Mouse (Mus musculus): ENCODE measurements around the gene Cntn1. TPM values are rescaled to one million over a fixed set of nuclear protein-coding genes. Genes with fewer than 3 reads are reported as not detected.

Gene Cntn1
- polyA plus RNA-seq, 1 experiment from 2014 or later: 0.75 TPM

DNA sequence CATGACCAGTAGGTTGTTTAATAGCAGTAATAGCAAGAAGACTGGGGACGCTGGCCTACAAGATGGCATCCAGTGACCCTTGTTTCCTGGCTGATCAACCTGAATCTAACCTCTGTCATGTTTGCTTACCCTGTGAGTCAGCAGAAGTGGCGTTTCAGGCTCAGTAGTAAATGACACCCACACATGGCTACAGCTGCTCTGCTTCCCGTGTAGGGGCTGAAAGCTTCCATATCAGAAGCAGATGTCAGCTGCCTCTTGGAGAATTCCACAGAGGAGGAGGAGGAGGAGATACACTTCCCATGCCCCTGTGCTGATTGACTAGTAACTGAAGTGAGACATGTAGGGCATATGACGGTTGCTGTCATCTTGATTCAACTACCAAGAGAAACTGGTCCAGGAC lies 225.9 kb downstream of the Cntn1 start:
- ATAC-seq (ENCODE audit: low read depth): no peak
- Histone ChIP-seq H3K36me3 (ENCODE audit: control insufficient read depth, insufficient read depth, low read length) (no peaks in the 10 kb centered on the region), H3K27me3 (ENCODE audit: control insufficient read depth, insufficient read depth, low read depth, low read length) (no peaks in the 10 kb centered on the region), H3K4me1 (replicated peaks; ENCODE audit: control insufficient read depth, insufficient read depth, low read length) (no peaks in the 10 kb centered on the region), H3K9me3 (ENCODE audit: control insufficient read depth, low read length) (no peaks in the 10 kb centered on the region), H3K27ac (ENCODE audit: low read length) (no peak overlapping the region), H3K9ac (ENCODE audit: low read length) (no peak overlapping the region), H3K4me3 (ENCODE audit: low read length) (no peak overlapping the region), H3K4me2 (ENCODE audit: low read depth, low read length) (no peak overlapping the region)
- WGBS: 36% methylated on average over 4 of the region's 4 CpGs

DNA sequence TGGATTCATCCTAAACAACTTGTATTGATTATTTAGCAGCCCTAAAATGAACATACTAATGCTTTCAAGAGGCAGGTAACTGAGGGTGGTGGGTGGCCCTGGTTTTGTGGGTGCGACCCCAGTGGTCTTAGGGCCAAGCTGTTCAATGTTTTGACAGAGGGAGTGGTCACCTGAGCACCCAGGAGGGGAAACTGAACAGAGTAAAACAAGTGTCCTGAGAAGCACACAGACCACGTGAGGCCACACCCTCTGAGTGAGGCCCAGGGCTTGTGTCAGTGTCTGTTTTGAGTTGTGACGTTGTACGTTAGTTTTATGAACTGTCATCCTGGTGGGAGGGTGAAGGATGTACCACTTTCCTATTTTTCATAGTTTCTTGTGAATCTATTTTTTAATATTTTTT lies 227.0 kb downstream of the Cntn1 start:
- Histone ChIP-seq H3K4me3 (ENCODE audit: low read length) (no peak overlapping the region), H3K4me2 (ENCODE audit: low read depth, low read length) (no peak overlapping the region), H3K9me3 (ENCODE audit: control insufficient read depth, low read length) (no peaks in the 10 kb centered on the region), H3K27ac (ENCODE audit: low read length) (no peak overlapping the region), H3K9ac (ENCODE audit: low read length) (no peak overlapping the region), H3K27me3 (ENCODE audit: control insufficient read depth, insufficient read depth, low read depth, low read length) (no peaks in the 10 kb centered on the region), H3K4me1 (replicated peaks; ENCODE audit: control insufficient read depth, insufficient read depth, low read length) (no peaks in the 10 kb centered on the region), H3K36me3 (ENCODE audit: control insufficient read depth, insufficient read depth, low read length) (no peaks in the 10 kb centered on the region)
- no peak for ATAC-seq (ENCODE audit: low read depth)
- 67% methylated on average over 4 of the region's 4 CpGs for WGBS

DNA sequence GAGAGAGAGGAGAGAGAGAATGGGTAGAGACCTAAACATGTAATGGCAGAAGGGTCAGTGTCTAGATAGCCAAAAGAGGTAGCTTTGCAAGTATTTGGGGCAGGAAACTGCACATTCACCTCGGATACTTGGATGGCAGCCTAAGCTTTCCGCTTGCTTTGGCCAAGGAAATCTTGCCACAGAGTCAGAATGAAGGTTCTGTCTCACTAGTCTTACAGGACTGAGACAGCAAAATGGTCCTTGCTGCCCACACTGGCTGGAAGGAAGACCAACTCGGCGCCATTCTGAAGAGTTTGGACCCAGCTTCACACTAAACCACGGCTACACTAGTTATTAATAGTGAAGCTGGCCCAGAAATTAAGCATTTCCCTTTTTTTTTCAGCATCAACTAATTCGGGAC lies 230.0 kb downstream of the Cntn1 start:
- Histone ChIP-seq H3K4me1 (replicated peaks; ENCODE audit: control insufficient read depth, insufficient read depth, low read length) (no peaks in the 10 kb centered on the region), H3K4me2 (ENCODE audit: low read depth, low read length) (no peak overlapping the region), H3K9me3 (ENCODE audit: control insufficient read depth, low read length) (no peaks in the 10 kb centered on the region), H3K4me3 (ENCODE audit: low read length) (no peak overlapping the region), H3K27ac (ENCODE audit: low read length) (no peak overlapping the region), H3K27me3 (ENCODE audit: control insufficient read depth, insufficient read depth, low read depth, low read length) (no peaks in the 10 kb centered on the region), H3K9ac (ENCODE audit: low read length) (no peak overlapping the region), H3K36me3 (ENCODE audit: control insufficient read depth, insufficient read depth, low read length) (no peaks in the 10 kb centered on the region)
- 77% methylated on average over 6 of the region's 6 CpGs for WGBS
- no peak for ATAC-seq (ENCODE audit: low read depth)

DNA sequence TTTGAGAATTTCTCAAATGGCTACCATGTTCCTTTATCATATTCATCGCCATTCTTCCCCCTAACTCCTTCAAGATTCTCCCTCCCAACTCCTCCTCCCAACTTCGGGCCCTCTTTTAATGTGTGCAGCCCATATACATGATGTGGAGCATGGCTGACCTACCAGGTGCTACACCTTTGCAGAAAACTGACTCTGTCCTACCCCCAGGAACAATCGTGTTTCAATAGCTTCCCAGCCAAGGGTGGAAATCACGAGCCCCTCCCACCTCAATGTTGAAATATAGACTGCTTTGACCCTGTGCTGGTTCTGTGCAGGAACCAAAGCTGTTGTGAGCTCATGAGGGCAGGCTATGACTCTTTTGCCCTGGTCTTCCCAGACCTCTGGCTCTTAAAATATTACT lies 236.7 kb downstream of the Cntn1 start:
- Histone ChIP-seq H3K36me3 (ENCODE audit: control insufficient read depth, insufficient read depth, low read length) (no peaks in the 10 kb centered on the region), H3K4me1 (replicated peaks; ENCODE audit: control insufficient read depth, insufficient read depth, low read length) (no peaks in the 10 kb centered on the region), H3K4me2 (ENCODE audit: low read depth, low read length) (no peak overlapping the region), H3K9ac (ENCODE audit: low read length) (no peak overlapping the region), H3K4me3 (ENCODE audit: low read length) (no peak overlapping the region), H3K27ac (ENCODE audit: low read length) (no peak overlapping the region), H3K9me3 (ENCODE audit: control insufficient read depth, low read length) (no peaks in the 10 kb centered on the region), H3K27me3 (ENCODE audit: control insufficient read depth, insufficient read depth, low read depth, low read length) (no peaks in the 10 kb centered on the region)
- no peak for ATAC-seq (ENCODE audit: low read depth)
- WGBS: 83% methylated on average over 4 of the region's 4 CpGs

DNA sequence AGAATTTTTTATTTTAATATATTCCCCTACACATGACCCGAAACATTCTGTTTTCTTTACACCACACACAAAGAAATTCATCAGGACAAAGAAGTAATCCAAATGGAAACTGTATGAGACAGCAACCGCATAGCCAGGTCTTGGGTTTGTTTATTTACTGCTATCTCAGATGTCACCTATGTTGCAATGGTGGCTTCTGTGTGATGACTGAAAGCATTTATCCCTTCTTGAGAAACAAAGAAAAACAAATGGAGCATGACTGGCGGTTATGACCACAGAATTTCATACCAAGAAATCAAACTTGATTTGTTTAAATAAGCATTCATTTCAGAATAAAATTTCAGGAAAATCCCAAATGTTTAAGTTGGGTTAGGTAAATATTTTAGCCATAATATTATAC lies 245.5 kb downstream of the Cntn1 start:
- no peak for ATAC-seq (ENCODE audit: low read depth)
- Histone ChIP-seq H3K9ac (ENCODE audit: low read length) (no peak overlapping the region), H3K27ac (ENCODE audit: low read length) (no peak overlapping the region), H3K4me1 (replicated peaks; ENCODE audit: control insufficient read depth, insufficient read depth, low read length) (no peaks in the 10 kb centered on the region), H3K27me3 (ENCODE audit: control insufficient read depth, insufficient read depth, low read depth, low read length) (no peaks in the 10 kb centered on the region), H3K36me3 (ENCODE audit: control insufficient read depth, insufficient read depth, low read length) (no peaks in the 10 kb centered on the region), H3K9me3 (ENCODE audit: control insufficient read depth, low read length) (no peaks in the 10 kb centered on the region), H3K4me2 (ENCODE audit: low read depth, low read length) (no peak overlapping the region), H3K4me3 (ENCODE audit: low read length) (no peak overlapping the region)
- WGBS: 77% methylated on average over 3 of the region's 3 CpGs

DNA sequence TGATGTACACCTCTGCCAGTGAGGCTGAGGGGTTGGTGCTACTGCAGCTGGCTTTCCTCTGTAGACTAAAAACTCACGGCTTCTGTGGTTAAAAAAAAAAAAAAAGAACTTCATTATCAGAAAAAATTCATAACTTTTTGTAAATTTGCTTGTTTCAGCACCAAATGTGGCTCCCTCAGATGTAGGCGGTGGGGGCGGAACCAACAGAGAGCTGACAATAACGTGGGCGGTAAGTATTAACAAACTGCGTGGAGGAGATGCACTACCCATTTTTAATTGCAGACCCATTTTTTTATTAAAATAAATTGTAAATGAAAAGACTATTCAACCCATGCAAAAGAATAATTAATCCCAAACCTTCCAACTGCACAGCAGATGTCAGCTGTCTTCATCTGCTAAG lies 251.8 kb downstream of the Cntn1 start:
- 82% methylated on average over 6 of the region's 6 CpGs for WGBS
- Histone ChIP-seq H3K4me3 (ENCODE audit: low read length) (no peak overlapping the region), H3K9ac (ENCODE audit: low read length) (no peak overlapping the region), H3K27ac (ENCODE audit: low read length) (no peak overlapping the region), H3K9me3 (ENCODE audit: control insufficient read depth, low read length) (no peaks in the 10 kb centered on the region), H3K36me3 (ENCODE audit: control insufficient read depth, insufficient read depth, low read length) (no peaks in the 10 kb centered on the region), H3K4me1 (replicated peaks; ENCODE audit: control insufficient read depth, insufficient read depth, low read length) (no peaks in the 10 kb centered on the region), H3K4me2 (ENCODE audit: low read depth, low read length) (no peak overlapping the region), H3K27me3 (ENCODE audit: control insufficient read depth, insufficient read depth, low read depth, low read length) (no peaks in the 10 kb centered on the region)
- ATAC-seq (ENCODE audit: low read depth): no peak

DNA sequence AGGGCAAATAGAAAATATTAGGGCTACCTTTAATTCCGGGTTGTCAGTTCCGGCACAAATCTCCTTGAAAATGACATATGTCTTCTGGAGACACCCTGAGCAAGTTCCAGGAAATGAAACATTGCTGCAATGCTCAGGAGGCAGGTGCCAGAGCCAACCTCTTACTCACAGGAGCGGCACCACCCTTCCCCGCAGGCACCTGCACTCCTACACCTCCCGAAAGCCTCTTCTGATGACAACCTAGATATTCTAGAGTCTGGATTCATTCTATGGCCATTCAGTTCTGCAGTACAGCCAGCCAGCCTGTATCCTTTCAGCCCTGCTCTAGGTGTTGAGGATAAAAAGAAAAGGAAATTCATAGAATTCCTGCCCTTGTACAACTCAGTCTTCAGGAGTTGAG lies 253.3 kb downstream of the Cntn1 start:
- Histone ChIP-seq H3K9ac (ENCODE audit: low read length) (no peak overlapping the region), H3K4me2 (ENCODE audit: low read depth, low read length) (no peak overlapping the region), H3K4me3 (ENCODE audit: low read length) (no peak overlapping the region), H3K9me3 (ENCODE audit: control insufficient read depth, low read length) (no peaks in the 10 kb centered on the region), H3K27ac (ENCODE audit: low read length) (no peak overlapping the region), H3K36me3 (ENCODE audit: control insufficient read depth, insufficient read depth, low read length) (no peaks in the 10 kb centered on the region), H3K27me3 (ENCODE audit: control insufficient read depth, insufficient read depth, low read depth, low read length) (no peaks in the 10 kb centered on the region), H3K4me1 (replicated peaks; ENCODE audit: control insufficient read depth, insufficient read depth, low read length) (no peaks in the 10 kb centered on the region)
- ATAC-seq (ENCODE audit: low read depth): no peak
- 79% methylated on average over 5 of the region's 5 CpGs for WGBS

DNA sequence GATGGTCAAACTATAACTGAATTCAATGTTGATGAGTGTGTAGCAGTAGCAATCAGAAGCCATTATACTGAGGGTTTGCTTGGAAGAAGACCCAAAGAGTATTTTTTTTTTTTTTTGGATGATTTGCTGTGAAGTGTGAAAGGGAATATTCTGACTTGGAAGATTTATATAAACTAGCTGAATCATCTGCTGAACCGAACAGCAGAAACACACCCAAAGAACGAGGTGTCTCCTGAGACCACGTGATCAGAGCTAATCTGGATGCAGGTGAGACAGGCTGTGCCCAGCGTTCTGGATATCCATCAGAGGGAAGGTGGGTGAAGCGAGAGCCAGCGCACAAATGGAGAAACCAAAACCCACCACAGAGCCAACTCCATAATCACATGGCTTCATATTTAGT lies 271.0 kb downstream of the Cntn1 start:
- Histone ChIP-seq H3K9ac (ENCODE audit: low read length) (no peak overlapping the region), H3K4me2 (ENCODE audit: low read depth, low read length) (no peak overlapping the region), H3K9me3 (ENCODE audit: control insufficient read depth, low read length) (no peaks in the 10 kb centered on the region), H3K27me3 (ENCODE audit: control insufficient read depth, insufficient read depth, low read depth, low read length) (no peaks in the 10 kb centered on the region), H3K36me3 (ENCODE audit: control insufficient read depth, insufficient read depth, low read length) (no peaks in the 10 kb centered on the region), H3K4me1 (replicated peaks; ENCODE audit: control insufficient read depth, insufficient read depth, low read length) (no peaks in the 10 kb centered on the region), H3K27ac (ENCODE audit: low read length) (no peak overlapping the region), H3K4me3 (ENCODE audit: low read length) (no peak overlapping the region)
- ATAC-seq (ENCODE audit: low read depth): no peak
- WGBS: 81% methylated on average over 6 of the region's 6 CpGs

DNA sequence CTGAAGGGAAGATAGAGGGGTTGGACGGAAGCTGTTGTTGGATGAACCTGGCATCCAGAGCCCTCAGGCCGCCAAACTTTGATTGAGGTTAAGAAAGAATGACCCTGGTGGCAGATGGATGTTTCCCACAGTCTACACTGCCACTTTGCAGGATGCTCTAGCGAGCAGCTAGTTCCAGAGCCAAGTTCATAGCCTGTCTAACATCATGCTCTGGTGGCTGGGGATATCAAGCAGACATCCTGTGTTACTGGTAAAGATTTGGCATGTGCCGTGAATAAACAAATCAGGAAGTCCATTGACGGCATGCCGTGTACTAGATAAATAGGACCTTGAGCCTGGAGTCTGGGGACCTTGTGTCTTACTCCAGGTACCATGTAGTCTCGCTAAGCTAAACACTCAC lies 276.1 kb downstream of the Cntn1 start:
- Histone ChIP-seq H3K27me3 (ENCODE audit: control insufficient read depth, insufficient read depth, low read depth, low read length) (no peaks in the 10 kb centered on the region), H3K4me1 (replicated peaks; ENCODE audit: control insufficient read depth, insufficient read depth, low read length) (no peaks in the 10 kb centered on the region), H3K4me2 (ENCODE audit: low read depth, low read length) (no peak overlapping the region), H3K36me3 (ENCODE audit: control insufficient read depth, insufficient read depth, low read length) (no peaks in the 10 kb centered on the region), H3K4me3 (ENCODE audit: low read length) (no peak overlapping the region), H3K27ac (ENCODE audit: low read length) (no peak overlapping the region), H3K9ac (ENCODE audit: low read length) (no peak overlapping the region), H3K9me3 (ENCODE audit: control insufficient read depth, low read length) (no peaks in the 10 kb centered on the region)
- ATAC-seq (ENCODE audit: low read depth): no peak
- WGBS: 43% methylated on average over 7 of the region's 7 CpGs

DNA sequence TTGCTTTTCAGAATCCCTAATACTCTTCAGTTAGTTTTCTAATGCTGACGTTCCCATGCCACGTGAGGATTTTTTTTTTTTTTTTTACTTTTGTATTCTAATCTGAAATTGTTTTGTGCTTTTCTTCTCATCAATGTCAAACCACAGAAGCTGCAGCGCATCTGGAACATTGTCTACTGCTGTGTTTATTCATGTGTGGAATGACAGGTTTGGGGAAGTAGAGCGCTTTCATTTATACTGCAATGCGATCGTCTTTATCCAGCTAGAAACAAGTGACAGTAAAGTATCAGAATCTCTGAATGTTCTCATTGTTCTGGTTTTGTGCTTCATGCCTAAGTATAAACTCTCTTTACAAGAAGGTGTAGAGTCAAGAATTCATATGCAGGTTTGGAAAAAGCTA lies 289.3 kb downstream of the Cntn1 start:
- H3K9me3 ChIP-seq (ENCODE audit: control insufficient read depth, low read length): no peaks in the 10 kb centered on the region
- no peak for ATAC-seq (ENCODE audit: low read depth)
- no peak overlapping the region for H3K9ac ChIP-seq (ENCODE audit: low read length)
- no peaks in the 10 kb centered on the region for H3K27me3 ChIP-seq (ENCODE audit: control insufficient read depth, insufficient read depth, low read depth, low read length)
- H3K4me3 ChIP-seq (ENCODE audit: low read length): no peak overlapping the region
- H3K27ac ChIP-seq (ENCODE audit: low read length): no peak overlapping the region
- H3K4me1 ChIP-seq (replicated peaks; ENCODE audit: control insufficient read depth, insufficient read depth, low read length): no peaks in the 10 kb centered on the region
- H3K4me2 ChIP-seq (ENCODE audit: low read depth, low read length): no peak overlapping the region
- H3K36me3 ChIP-seq (ENCODE audit: control insufficient read depth, insufficient read depth, low read length): no peaks in the 10 kb centered on the region
- 89% methylated on average over 6 of the region's 6 CpGs for WGBS
